Mouse (Mus musculus): ENCODE measurements around the gene Nhs.

The Nhs gene

DNA sequence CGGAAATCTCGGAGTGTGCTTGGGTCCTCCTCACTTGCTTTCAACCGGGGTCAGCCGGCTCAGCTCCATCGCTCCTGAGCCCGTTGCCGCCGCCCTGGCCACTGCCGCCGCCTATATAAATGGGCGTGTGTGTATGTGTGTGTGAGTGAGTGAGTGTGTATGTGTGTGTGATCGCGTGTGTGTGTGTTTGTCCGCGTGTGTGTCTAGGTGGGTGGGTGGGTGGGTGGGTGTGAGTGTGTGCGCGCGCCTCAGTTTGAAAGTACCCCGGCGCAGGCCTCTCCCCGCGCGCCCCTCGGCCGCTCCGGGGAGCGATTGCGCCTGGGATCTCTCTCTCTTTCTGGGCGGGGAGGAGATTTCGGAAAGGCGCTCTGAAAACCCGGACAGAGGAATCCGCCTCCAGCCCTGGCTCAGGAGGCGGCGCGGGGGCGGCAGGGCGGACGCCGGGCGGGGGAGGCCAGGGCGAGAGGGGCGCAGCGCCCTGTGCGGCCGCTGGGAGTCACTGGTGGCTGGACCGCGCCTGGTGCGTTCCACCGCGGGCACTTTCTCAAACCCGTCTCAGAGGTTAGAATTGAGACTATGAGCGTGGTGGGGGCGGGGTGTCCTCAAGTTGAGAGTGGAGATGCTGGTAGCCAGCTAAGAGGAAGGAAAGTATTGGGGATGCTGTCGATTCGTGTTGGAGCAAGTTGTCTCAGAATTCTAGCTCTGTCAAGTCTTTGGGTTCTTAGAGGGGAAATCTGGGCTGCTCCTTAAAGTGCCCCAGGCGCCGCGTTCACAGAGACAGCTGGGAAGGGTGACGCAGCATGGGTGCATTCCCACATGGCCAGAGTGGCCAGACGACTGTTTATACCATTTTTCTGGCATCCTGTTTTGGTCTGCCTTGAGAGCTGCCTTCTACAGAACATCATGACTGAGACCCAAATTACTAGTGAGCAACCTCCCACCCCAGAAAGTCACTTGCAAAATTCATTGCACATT lies at the start of gene Nhs:
Gene Nhs (minus strand): TSS at position 94 of the 975 bp plus-strand sequence.
- DNase-seq (ENCODE audit: low spot score), result peak; percentile 43

DNA sequence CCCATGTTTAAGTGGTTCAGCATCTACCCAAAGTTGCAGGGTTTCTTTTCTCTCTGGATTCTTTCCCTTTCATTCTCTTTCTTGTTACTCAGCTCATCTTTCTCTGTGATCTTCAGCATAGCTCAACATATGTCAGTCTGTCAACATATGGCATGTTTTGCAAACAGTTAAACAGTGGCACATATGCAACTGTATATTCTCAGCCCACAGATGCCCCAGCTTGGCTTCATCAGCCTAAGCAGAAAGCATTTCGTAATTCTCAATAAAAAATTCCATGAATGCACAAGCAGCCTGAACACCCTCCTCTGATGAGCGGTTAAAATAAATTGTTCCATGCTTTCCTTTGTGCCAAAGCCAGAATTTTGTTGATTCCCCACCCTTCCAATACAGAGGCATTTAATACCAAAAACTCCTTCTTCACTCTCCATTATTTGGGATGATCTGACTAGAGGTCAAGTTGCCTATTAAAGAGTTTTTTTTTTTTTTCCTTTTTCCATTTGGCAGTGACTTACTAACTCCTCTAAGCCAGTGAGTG lies 46.9 kb upstream of the Nhs start:
- DNase-seq (ENCODE audit: low spot score), result no peak

DNA sequence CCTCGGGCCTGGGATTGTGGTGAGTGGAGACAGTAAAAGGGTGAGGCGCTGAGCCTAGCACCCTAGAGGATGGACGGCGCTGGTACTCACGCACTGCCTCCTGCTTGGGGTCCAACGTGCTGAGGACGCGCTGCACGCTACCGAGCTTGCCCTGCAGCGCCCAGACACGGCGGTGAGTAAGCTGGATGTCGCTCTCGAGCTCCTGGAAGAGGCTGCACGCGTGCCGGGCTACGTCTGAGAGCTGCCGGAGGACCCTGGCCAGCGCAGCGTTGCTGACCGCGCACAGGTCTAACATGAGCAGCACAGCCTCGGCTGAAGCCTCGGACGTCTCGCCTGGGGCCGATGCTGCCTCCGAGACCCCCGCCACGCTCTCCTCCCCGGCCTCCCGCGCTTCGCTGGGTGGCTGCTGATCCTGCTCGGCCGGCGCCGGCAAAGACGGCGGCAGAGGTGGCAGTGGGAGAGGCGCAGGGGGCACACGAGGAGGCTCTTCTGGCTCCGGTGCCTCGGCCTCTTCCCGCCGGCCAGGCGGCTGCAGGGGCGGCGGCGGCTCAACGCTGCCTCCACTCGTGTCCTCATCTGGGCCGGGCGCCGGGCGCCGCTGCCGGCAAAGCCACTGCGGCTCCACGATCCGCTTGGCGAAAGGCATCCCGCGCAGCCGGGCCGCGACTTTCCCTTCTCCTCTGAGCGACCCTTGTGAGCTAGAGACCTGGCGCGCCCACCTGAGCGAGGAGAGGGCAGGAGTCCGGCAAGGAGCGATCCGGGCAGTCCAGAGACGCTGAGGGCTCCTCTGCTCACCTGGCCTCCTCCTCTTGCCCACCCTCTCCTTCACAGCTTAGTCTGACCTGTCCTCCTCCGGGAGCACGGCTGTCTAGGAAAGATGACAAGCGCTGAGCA lies 540 bp downstream of the Nhs start:
- DNase-seq (ENCODE audit: low spot score), result peak; percentile 5

DNA sequence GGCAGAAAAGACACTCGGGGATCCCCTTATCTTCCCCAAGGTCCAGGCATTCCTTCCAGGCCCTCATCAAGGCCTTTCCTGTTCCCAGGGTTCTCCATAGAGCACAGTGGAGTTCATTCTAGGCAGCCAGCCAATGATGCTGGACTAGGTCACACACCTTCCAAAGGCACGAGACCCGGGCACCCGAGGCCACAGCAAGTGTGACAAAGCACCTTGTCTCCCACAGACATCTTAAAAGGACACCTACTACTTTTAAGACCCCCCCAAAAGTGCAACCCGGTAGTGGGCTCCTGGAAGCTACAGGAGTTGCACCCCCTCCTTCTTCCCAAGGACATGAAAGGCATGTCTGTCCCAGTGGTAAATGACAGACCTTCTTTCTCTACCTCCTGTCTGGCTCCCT lies 1.4 kb downstream of the Nhs start:
- DNase-seq (ENCODE audit: low spot score), result no peak

DNA sequence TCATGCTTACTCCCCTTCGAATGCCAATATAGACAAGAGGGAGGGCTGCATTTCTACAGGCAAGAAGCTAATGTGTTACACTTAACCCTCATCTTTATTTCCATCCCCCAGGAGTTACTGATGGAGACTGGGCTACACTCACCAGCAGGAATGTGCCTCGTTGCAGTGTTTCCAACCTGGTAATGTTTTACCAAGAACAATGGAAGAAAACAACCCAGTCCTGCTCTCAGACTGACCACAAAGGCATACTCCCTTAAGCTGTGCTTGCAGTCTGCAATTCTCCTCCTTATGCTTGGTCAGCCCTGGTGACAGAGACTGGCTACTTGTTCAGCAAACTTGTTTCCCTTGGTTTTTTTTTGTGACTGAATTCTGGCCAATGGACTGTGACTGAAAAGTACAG lies 21.7 kb downstream of the Nhs start:
- no peak for DNase-seq (ENCODE audit: low spot score)

DNA sequence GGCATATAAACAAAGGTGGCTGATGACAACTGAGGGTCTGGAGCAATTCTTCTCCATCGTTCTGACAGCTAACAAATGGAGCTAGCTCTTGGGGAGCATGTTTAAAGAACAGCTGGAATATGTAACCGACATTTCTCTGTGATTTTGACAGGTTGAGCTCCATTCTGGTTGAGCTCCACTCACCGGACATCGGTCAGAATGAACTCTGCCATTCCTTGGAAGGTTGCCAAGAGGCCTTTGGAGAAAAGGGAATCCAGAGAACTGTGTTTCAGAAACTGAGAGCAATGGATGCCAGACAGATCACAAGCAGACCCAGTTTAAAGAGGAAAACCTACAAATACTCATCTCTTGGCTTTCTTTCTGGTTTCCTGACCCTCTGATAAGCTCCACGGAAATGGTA lies 46.3 kb downstream of the Nhs start:
- DNase-seq (ENCODE audit: low spot score), result no peak

DNA sequence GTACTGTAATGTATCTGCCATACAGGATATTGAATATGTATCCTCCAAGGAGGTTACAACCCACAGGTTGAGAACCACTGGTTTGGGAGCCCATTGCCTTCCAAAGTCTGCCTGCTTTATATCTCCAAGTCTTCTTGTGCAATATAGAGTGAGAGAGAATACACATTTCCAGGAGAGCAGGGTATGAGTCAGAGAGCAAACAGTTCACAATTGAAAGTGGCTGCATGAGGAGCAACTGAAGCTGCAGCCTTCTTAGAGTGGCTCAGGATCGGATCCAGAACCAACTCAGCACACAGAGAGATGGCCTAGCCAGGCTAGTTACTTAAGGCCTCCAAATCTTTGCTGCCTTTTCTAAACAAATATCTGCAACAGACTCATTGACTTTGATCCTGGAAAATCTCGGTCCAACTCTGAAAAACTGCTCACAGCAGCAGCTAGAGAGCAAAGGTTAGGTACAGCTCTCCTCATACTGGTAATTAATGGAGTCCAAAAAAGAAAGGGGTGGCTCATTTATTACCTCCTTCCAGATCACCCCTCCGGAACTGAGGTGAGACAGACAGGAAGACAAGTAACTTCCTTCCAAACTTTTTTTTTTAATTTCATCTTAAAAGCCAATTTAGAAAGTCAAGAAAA lies 56.6 kb downstream of the Nhs start:
- no peak for DNase-seq (ENCODE audit: low spot score)

DNA sequence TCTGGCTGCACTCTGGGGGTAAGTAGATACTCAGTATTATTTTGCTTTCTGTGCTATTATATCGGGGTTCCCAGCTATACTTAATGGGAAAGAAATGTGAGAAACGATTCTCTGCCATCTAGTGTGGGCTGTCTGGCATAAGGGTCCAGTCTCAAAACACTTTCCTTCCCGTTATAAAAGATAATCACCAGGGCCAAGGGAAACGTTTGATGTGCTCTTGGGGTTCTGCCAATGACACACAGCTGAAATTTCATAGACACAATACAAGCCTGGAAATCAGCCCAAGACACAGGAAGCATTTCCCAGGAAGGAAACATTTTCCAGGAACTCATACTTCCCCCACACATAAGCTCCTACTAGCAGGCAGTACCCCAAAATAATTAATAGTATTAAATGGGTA lies 61.2 kb downstream of the Nhs start:
- DNase-seq (ENCODE audit: low spot score), result no peak

DNA sequence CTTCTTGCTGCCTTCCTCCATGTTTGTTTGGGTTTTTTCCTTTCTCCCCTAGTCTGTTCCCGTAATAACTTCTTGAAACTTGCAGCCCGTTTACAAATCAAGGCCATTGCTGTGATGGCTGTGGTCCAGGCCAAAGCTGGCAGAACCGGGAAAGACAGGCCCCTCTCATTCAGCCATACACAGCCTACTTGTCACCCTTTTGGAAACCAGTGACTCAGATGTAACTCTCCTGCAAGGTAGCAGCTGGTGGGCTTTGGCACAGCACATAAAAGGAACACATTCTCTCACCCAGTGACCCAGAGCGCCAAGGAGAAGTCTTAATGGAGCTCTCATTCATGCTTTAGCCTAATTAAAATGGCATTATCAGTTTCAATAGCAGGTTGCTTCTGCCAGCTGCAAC lies 72.2 kb downstream of the Nhs start:
- DNase-seq (ENCODE audit: low spot score), result no peak

DNA sequence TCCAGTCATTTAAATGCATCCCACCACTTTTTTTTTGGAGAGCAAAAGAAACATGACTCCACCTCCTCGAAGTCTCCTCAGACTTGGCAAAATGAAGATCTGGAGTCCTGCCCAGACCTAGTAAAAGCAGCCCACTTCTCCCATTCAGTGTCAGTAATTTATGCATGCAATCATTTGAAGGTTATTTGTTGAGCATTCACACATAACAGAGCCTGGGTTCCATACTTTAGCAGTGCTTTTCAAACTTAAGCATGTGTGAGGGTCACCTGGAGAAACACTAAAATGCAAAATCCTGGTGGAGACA lies 73.7 kb downstream of the Nhs start:
- DNase-seq (ENCODE audit: low spot score), result peak; percentile 8

DNA sequence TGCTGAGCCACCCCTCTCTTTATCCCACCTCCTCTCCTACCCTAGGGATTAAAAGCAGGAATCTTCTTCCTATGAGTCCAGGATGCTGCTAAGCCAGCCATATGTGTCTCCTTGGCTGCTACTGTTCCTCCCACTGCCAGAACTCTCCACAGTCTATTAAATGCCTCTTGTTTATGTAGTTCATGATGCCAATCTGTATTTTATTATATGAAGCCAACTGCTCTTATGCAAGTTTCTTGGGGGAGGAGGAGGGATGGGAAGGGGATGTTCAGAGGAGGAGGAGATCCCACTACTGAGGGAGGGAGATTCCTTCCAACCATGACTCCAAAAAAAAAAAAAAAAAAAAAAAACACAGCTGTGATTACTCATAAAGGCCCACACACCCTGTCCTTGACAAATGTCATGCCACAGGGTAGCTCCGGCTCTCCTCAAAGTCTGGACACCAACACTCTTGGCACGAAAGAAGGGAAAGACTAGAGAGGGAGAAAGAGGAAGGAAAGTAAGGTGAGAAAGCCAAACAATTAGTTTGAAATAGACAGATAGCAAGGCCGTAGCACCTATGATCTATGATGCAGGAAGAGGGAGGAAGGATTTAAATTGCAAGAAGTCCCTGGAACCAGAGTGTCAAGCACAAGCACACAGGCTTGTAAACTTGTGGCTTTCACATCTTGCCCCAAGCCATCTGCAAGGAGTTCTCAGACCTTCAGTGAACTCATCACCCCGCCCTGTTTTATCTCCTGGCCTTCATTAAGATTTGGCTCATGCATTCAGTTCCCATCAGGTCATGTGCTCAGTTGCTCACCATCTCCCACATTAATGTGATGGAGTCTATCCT lies 74.3 kb downstream of the Nhs start:
- DNase-seq (ENCODE audit: low spot score), result no peak

DNA sequence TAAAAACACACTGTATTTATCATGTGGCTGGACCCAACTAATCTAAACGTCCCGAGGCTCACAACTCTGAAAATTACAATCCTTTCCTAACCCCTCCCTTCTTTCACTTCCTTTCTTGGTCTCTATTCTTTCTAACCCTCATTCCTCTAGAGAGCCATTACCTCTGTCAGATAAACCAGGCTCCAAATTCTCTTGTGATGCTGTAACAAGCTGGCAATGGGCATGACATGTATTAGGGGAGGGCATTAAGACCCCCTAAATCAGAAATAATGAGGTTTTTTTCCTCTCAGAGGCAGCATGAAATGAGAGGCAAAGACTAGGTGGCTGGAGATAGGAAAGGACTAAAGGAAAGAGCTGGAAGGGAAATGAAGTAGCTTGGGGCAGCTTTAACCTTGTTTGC lies 96.4 kb downstream of the Nhs start:
- DNase-seq (ENCODE audit: low spot score), result no peak

DNA sequence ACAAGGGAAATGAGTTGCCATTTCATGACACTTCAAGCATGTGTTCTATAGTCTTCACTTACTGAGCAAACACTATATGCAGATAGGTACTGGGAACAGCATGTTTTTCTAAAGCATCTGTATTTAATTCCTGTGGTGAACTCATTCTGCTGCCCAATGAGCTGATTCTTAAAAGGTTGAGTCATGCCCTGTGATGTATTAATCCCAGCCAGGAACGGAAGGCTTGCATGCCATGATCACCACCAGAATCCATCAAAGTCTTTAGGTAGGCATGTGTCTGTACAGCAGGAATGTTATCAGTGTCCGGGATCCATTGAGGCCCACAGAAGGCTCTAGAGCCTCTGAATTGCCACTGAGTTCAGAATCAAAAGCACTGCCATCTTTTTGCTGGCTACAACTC lies 103.9 kb downstream of the Nhs start:
- no peak for DNase-seq (ENCODE audit: low spot score)

DNA sequence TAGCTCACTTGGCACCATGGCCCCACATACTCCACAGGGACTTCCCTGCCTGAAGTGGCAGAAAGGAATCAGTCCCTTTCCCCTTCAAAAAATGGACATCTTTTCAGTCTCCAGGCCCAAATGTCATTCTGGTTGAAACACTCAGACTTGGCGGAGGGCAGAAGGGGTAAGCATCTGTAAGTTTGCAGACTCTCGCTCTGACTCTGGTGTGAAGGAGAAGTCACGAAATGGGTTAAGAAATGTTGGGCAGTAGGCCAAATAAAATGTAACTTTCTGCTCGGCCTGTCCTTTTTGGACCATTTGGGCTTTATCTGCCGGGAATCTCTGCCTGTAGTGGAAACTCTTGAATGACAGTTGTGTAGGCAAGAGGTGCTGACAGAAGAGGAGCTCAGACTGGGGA lies 106.0 kb downstream of the Nhs start:
- no peak for DNase-seq (ENCODE audit: low spot score)

DNA sequence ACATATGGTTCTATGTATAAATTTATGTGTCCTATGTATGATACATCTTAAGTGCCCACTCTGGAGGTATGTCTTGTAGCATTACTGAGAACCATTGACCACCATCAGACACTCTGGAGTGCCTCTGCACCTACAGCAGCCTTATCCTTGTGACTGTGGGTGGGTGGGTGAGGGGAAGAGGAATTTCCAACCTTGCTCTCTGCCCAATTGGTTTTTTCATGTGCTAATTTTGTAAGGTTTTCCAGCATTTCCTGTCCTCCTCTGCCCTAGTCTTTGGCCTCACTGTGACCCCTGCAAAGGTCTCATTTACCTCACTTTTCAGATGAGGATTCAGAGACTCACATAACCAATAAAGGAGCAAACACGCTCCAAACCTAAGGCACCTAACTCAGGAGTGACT lies 107.0 kb downstream of the Nhs start:
- DNase-seq (ENCODE audit: low spot score), result no peak

DNA sequence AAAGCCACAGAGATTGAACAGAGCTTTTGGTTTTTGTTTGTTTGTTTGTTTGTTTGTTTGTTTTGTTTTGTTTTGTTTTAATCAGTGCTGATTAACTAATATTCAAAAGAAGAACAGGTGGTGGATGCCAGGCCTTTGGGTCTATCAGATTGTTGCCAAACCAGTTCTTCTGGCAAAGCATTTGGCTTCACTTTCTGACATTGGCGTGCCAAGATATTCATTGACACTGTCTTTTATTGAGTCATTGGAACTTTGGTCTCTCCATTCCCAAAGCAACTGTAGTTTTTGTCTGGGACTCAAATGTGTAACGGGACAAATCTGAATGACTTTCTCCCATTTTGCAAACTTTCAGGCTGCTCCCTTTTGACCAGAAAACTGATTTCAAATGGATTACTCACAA lies 109.9 kb downstream of the Nhs start:
- DNase-seq (ENCODE audit: low spot score), result no peak

DNA sequence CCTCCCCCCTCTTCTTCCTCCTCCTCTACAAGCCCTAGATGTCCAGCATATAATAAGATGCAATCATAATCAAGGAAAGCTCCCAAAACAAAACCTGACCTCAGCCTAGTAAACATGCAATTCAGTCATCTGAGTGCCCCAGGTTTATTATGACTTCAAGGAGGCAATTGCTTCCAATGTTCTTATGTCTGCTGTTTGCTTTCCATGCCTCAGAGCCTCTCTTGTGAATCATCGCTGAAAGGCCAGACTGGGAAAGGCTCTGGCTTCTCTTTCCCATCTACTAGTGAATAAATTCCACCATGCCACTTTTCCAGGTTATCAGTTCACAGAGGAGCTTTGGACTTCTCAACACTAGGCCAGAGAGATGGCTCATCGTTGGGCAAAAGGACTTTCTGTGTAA lies 114.0 kb downstream of the Nhs start:
- no peak for DNase-seq (ENCODE audit: low spot score)

DNA sequence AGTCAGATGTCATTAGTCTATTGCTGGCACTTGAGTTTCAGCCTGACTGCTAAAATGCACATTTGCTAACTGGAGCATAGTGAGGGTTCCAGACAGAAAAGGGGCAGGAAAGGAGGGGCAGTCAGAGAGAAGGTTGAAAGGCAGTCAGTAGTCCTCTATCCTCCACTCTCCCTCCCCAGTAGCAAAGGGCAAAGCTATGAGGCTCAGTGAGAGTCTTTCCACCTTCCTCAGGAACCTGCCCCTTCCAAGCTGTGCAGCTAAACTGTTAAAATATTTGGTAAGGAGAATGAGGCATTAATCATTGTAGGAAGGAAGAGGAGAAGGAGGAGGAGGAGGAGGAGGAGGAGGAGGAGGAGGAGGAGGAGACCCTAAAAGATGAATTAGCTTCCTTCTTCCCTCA lies 115.4 kb downstream of the Nhs start:
- DNase-seq (ENCODE audit: low spot score), result no peak

DNA sequence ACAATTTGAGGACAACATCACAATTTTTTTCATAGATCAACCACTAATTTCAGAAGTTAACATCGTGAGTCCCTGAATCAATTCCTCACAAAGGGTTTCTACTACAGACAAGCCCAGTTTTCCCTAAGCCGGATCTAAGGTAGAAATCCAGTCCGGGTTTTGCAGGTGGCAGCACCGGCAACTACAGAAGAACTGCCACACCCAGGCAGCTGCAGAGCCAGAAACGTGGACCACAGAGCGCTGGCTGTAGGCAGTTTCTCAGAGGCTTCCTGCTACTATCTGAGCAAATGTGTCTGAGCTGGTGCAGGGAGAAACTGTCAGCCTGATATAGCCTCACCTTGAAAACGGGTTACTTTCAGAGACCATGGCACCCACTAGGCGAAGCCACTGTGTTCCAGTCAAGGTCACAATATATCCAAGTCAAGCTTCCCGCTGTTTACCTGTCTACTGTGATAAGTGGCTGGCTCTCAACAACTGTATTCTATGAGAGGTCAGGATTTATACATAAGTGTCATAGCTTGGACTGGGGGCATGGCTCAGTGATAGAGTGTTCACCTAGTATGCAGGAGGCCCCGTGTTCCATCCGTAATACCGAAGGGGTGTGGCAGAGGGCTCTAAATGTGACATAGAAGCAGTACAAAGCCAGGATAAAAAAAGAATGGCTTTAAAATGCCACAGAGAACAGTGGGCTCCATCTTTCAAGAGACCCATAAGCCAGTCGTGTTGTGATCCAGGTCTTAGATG lies 134.1 kb downstream of the Nhs start:
- DNase-seq (ENCODE audit: low spot score), result peak; percentile 35

DNA sequence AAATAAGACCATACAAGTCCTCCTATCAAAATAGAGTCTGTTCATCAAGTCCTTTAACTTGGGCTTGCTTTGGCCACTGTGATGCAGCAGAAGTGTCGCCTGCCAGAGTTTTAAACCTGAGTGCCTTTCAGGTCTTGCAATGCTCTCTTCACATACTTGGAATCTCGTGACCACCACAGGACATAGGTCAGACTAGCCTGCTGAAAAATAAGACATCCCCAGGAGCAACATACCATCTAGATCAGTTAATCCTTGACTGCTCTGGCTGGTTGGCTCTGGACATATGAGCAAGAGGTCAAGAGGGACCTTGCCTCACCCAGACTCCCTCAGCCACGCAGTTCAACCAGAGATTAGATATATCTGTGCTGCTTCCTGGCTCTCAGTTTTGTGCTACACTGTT lies 137.8 kb downstream of the Nhs start:
- DNase-seq (ENCODE audit: low spot score), result no peak

DNA sequence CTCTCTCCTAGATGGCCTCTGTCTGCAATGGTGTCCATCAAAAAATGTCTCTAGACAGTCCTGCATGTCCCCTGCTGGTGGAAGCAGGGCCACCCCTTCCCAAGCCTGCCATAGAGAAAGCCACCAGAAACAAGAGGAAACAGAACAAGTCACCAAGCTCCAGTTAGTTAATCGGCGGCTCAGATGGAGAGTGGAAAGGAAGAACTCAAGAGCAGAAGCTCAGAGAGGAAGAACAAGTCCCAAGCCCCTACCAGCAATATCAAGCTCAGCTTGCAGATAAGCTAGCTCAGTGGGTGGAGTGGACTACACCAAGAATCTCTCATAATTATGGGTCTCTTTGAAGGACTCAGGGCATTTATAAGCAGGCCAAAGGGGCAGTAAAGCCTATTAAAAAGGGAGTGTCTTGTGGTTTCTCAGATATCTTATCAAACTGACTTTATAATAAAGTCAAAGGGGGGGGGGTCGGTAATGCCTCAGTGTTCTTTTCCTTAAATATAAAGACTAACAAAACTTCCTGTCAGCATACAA lies 139.4 kb downstream of the Nhs start:
- no peak for DNase-seq (ENCODE audit: low spot score)

Data from urinary bladder, postnatal 25 days (tissue).